Mouse (Mus musculus): Measurements from ENCODE around the gene Tbx3. TPM values are rescaled to one million over a fixed set of nuclear protein-coding genes. Genes with fewer than 3 reads are reported as not detected.

The Tbx3 gene
- polyA plus RNA-seq, 1 experiment from 2014 or later = 16.5 TPM

- H3K4me1 ChIP-seq (ENCODE audit: control insufficient read depth, insufficient read depth, low read length) = peaks cover 10% of the 10 kb centered on the region
- WGBS = 25% methylated on average over 6 of the region's 6 CpGs
- H3K4me3 ChIP-seq (replicated peaks; ENCODE audit: low read length) = no peak overlapping the region
- no peak overlapping the region for H3K9ac ChIP-seq (ENCODE audit: low read length)
- H3K36me3 ChIP-seq (ENCODE audit: control insufficient read depth, insufficient read depth, low read length) = no peaks in the 10 kb centered on the region
- no peaks in the 10 kb centered on the region for H3K9me3 ChIP-seq (replicated peaks; ENCODE audit: control insufficient read depth, low read length)
- peaks cover 69% of the 10 kb centered on the region for H3K27me3 ChIP-seq (ENCODE audit: control insufficient read depth, insufficient read depth, low read length)
- no peak for ATAC-seq (ENCODE audit: insufficient read depth, low FRiP score)
- H3K4me2 ChIP-seq (ENCODE audit: low read depth, low read length) = no peak overlapping the region
- H3K27ac ChIP-seq (ENCODE audit: low read length) = no peak overlapping the region
Measured at GRCm38 (mm10) chr5:119665739-119666138, 4.7 kb upstream of the Tbx3 start.

- 30% methylated on average over 13 of the region's 13 CpGs for WGBS
- Histone ChIP-seq H3K4me2 (ENCODE audit: low read depth, low read length) (no peak overlapping the region), H3K4me1 (ENCODE audit: control insufficient read depth, insufficient read depth, low read length) (peaks cover 10% of the 10 kb centered on the region), H3K9me3 (replicated peaks; ENCODE audit: control insufficient read depth, low read length) (no peaks in the 10 kb centered on the region), H3K9ac (ENCODE audit: low read length) (no peak overlapping the region), H3K4me3 (replicated peaks; ENCODE audit: low read length) (no peak overlapping the region), H3K27ac (ENCODE audit: low read length) (no peak overlapping the region), H3K36me3 (ENCODE audit: control insufficient read depth, insufficient read depth, low read length) (no peaks in the 10 kb centered on the region), H3K27me3 (ENCODE audit: control insufficient read depth, insufficient read depth, low read length) (peaks cover 62% of the 10 kb centered on the region)
- ATAC-seq (ENCODE audit: insufficient read depth, low FRiP score) = no peak
Measured at GRCm38 (mm10) chr5:119667356-119667940, 3.0 kb upstream of the Tbx3 start.

DNA sequence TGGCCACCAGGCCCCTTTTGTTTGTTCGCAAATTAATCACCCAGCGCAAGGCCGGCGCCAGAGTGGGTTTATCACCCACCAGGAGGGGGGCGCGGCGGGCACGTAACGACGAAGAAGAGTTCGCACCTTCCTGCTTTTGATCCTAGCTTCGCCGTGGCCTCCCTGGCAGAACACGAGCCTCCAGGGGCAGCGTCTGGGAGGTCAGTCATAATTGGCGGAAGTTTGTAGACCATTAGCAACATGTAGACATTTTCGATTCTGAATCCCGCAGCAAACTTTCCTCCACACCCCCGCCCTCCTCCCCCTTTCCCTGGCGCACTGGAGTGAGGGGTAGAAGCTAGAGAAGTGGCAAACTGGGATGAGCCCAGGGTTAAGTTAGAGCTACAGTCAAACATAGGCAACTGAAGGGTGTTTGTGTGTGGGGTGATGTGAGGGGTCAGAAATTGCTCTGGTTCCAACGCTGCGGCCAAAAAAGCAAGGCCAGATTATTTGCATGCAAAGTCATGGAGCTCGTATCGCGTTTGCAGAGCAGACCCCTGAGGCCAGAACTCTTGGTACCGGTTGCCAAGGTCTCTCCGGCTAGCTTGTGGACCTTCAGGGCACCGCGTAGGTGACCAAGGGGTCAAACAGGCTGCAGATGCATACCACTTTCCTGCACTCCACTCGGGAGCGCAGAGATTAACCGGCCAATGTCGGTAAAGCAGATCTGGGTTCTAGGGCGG, 2.1 kb upstream of the Tbx3 start:
- Histone ChIP-seq H3K9me3 (replicated peaks; ENCODE audit: control insufficient read depth, low read length) (no peaks in the 10 kb centered on the region), H3K4me1 (ENCODE audit: control insufficient read depth, insufficient read depth, low read length) (peaks cover 10% of the 10 kb centered on the region), H3K36me3 (ENCODE audit: control insufficient read depth, insufficient read depth, low read length) (no peaks in the 10 kb centered on the region), H3K4me2 (ENCODE audit: low read depth, low read length) (0 out of 2 replicates have a peak overlapping the region, but pooled peaks have one; percentile 19), H3K4me3 (replicated peaks; ENCODE audit: low read length) (no peak overlapping the region; the same call in 1 of the 2 replicates), H3K27me3 (ENCODE audit: control insufficient read depth, insufficient read depth, low read length) (peaks cover 61% of the 10 kb centered on the region), H3K9ac (ENCODE audit: low read length) (no peak overlapping the region), H3K27ac (ENCODE audit: low read length) (no peak overlapping the region)
- 28% methylated on average over 34 of the region's 34 CpGs for WGBS
- no peak for ATAC-seq (ENCODE audit: insufficient read depth, low FRiP score)

DNA sequence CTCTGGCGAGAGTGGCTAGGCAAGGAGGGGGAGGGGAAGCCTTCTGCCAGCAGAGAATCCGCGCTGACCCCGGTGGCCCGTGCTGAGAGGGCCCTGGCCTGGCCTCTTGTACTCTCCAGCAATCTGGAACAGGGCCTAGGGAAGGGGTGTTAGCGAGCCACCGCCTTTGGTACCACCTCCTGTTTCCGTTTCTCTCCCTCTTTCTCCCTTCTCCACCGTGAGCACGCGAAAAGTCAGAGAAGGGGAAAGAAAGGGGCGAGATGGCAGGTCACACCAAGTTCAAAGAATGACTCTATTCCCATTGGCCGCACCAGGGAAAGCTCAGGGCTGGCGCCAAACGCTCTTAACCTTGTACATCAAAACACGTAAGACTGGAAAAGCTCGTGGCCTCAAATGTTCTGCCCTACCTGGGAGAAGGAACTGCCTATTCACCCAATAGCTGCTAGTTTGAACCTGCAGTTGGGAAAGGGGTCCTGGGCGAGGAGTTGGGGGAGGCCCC, 1.5 kb upstream of the Tbx3 start:
- 22% methylated on average over 15 of the region's 18 CpGs for WGBS
- Histone ChIP-seq H3K9me3 (replicated peaks; ENCODE audit: control insufficient read depth, low read length) (no peaks in the 10 kb centered on the region), H3K36me3 (ENCODE audit: control insufficient read depth, insufficient read depth, low read length) (no peaks in the 10 kb centered on the region), H3K4me3 (replicated peaks; ENCODE audit: low read length) (peak overlapping the region; percentile 58; the same call in 1 of the 2 replicates), H3K9ac (ENCODE audit: low read length) (peak overlapping the region; percentile 76; the same call in 1 of the 2 replicates), H3K4me2 (ENCODE audit: low read depth, low read length) (peak overlapping the region; percentile 88), H3K4me1 (ENCODE audit: control insufficient read depth, insufficient read depth, low read length) (peaks cover 10% of the 10 kb centered on the region), H3K27ac (ENCODE audit: low read length) (peak overlapping the region; percentile 94; the same call in 1 of the 2 replicates), H3K27me3 (ENCODE audit: control insufficient read depth, insufficient read depth, low read length) (peaks cover 58% of the 10 kb centered on the region)
- ATAC-seq (ENCODE audit: insufficient read depth, low FRiP score) = no peak

DNA sequence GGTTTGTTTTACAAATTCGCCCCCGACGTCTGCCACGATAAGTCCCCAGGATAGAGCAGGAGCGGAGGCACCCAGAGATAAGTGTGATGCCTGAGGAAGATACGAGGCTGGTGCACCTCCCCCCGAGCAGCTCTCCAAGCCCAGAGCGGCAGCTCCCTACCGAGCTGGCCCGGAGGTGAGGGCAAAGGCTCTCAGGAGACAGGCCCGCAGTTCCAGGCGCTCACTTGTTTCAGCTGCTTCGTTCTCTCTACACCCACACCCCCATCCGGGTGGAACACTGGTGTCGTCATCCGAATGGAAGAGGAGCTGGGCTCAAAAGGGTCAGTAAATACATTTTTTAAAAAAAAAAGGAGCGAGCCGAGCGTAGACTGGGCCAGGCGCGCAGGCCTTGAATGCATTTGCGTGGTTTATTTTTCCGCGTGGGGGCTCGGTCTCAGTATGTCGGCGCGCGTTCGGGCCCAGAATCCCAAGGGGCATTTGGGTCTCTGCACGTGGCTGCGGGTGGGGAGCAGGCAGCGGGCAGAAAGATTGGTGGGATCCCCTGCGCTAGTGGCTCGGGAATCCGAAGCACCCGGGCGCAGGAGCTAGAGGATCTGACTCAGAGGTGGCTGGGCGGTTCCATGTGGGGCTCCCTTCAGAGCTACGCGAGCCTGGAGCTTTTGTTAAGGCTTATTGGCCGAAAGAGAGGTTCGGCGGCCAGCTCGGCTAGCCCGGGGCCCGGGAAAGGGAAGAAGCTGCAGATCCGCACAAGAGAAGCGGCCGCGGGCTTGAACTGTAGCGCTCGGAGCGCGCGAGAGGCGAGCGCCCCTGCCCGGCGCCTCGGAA, 516 bp upstream of the Tbx3 start:
- Histone ChIP-seq H3K27ac (ENCODE audit: low read length) (peak overlapping the region; percentile 94), H3K27me3 (ENCODE audit: control insufficient read depth, insufficient read depth, low read length) (peaks cover 57% of the 10 kb centered on the region), H3K9ac (ENCODE audit: low read length) (peak overlapping the region; percentile 76), H3K36me3 (ENCODE audit: control insufficient read depth, insufficient read depth, low read length) (no peaks in the 10 kb centered on the region), H3K4me2 (ENCODE audit: low read depth, low read length) (peak overlapping the region; percentile 88), H3K4me1 (ENCODE audit: control insufficient read depth, insufficient read depth, low read length) (peaks cover 10% of the 10 kb centered on the region), H3K4me3 (replicated peaks; ENCODE audit: low read length) (peak overlapping the region; percentile 58), H3K9me3 (replicated peaks; ENCODE audit: control insufficient read depth, low read length) (no peaks in the 10 kb centered on the region)
- 2% methylated on average over 61 of the region's 61 CpGs for WGBS
- ATAC-seq (ENCODE audit: insufficient read depth, low FRiP score) = no peak

DNA sequence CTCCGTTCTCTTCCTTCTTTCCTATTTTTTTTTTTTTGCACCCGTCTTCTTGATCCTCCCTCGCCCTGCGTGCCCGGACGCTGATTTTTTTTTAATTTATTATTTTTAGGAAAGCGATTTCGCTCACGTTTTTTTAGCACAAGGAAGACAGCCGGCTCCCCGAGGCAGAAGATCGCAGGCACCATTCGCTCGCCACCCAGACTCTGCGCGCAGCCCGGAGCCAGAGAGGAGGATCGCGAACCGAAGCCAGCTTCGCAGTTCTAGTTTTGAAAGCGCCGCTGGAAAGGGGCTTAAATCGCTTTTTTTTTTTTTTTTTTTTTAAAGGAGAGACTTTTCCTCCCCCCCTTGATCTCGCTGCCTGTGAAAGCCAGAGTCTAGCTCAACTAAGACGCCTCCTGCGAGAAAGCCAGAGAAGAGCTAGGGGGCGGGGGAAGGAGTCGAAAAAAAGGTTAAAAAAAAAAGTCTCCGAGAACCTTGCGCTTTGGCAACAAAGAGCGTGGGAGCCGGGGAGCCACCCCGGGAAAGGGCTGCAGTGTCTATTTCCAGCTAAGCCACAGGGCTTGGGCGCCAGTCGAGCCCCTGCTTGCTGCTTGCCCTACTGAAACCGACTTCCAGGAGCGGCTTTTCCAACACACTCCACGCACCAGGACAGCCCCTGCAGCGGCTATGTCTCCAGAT, 794 bp downstream of the Tbx3 start:
- under 1% methylated on average over 40 of the region's 40 CpGs for WGBS
- peaks cover 58% of the 10 kb centered on the region for H3K27me3 ChIP-seq (ENCODE audit: control insufficient read depth, insufficient read depth, low read length)

GRCm38 (mm10) chr5:119671965-119672347, 1.5 kb downstream of the Tbx3 start:
- peak overlapping the region; percentile 94 for H3K27ac ChIP-seq (ENCODE audit: low read length)
- H3K36me3 ChIP-seq (ENCODE audit: control insufficient read depth, insufficient read depth, low read length) = no peaks in the 10 kb centered on the region
- no peaks in the 10 kb centered on the region for H3K9me3 ChIP-seq (replicated peaks; ENCODE audit: control insufficient read depth, low read length)
- H3K27me3 ChIP-seq (ENCODE audit: control insufficient read depth, insufficient read depth, low read length) = peaks cover 54% of the 10 kb centered on the region
- 1% methylated on average over 23 of the region's 23 CpGs for WGBS
- no peak for ATAC-seq (ENCODE audit: insufficient read depth, low FRiP score)
- peak overlapping the region; percentile 88 for H3K4me2 ChIP-seq (ENCODE audit: low read depth, low read length)
- peak overlapping the region; percentile 58 for H3K4me3 ChIP-seq (replicated peaks; ENCODE audit: low read length)
- peaks cover 10% of the 10 kb centered on the region for H3K4me1 ChIP-seq (ENCODE audit: control insufficient read depth, insufficient read depth, low read length)
- peak overlapping the region; percentile 76 for H3K9ac ChIP-seq (ENCODE audit: low read length)

More for the DNA sequence above, 794 bp downstream of the Tbx3 start:
- H3K9me3 ChIP-seq (replicated peaks; ENCODE audit: control insufficient read depth, low read length) = no peaks in the 10 kb centered on the region
- H3K9ac ChIP-seq (ENCODE audit: low read length) = peak overlapping the region; percentile 76
- no peak for ATAC-seq (ENCODE audit: insufficient read depth, low FRiP score)
- H3K4me3 ChIP-seq (replicated peaks; ENCODE audit: low read length) = peak overlapping the region; percentile 58
- H3K4me2 ChIP-seq (ENCODE audit: low read depth, low read length) = peak overlapping the region; percentile 88
- peak overlapping the region; percentile 94 for H3K27ac ChIP-seq (ENCODE audit: low read length)
- H3K4me1 ChIP-seq (ENCODE audit: control insufficient read depth, insufficient read depth, low read length) = peaks cover 10% of the 10 kb centered on the region
- H3K36me3 ChIP-seq (ENCODE audit: control insufficient read depth, insufficient read depth, low read length) = no peaks in the 10 kb centered on the region

- H3K9ac ChIP-seq (ENCODE audit: low read length) = peak overlapping the region; percentile 76
- no peaks in the 10 kb centered on the region for H3K36me3 ChIP-seq (ENCODE audit: control insufficient read depth, insufficient read depth, low read length)
- H3K9me3 ChIP-seq (replicated peaks; ENCODE audit: control insufficient read depth, low read length) = no peaks in the 10 kb centered on the region
- peaks cover 10% of the 10 kb centered on the region for H3K4me1 ChIP-seq (ENCODE audit: control insufficient read depth, insufficient read depth, low read length)
- peak overlapping the region; percentile 94 for H3K27ac ChIP-seq (ENCODE audit: low read length)
- peak overlapping the region; percentile 88 for H3K4me2 ChIP-seq (ENCODE audit: low read depth, low read length)
- H3K27me3 ChIP-seq (ENCODE audit: control insufficient read depth, insufficient read depth, low read length) = peaks cover 54% of the 10 kb centered on the region
- peak overlapping the region; percentile 58 for H3K4me3 ChIP-seq (replicated peaks; ENCODE audit: low read length)
- no peak for ATAC-seq (ENCODE audit: insufficient read depth, low FRiP score)
- 6% methylated on average over 19 of the region's 19 CpGs for WGBS
Measured at GRCm38 (mm10) chr5:119672348-119672983, 2.0 kb downstream of the Tbx3 start.

All from stomach, embryonic 16.5 days (tissue).